Mouse (Mus musculus): ENCODE data around the gene Eya3.
"Not testable (repeated sequence)": the region's sequence is repeated elsewhere in the genome, so short reads cannot be mapped to it uniquely, and the experiment has no call there.

Gene Eya3

GRCm38 (mm10) chr4:132649271-132649999 is 10.6 kb downstream of the Eya3 start:
- DNase-seq, result no peak

- no peak for DNase-seq
These were observed 14.1 kb downstream of the Eya3 start for GRCm38 (mm10) chr4:132652842-132653241.

- no peak for DNase-seq
These were observed 15.0 kb downstream of the Eya3 start for GRCm38 (mm10) chr4:132653799-132654198.

GRCm38 (mm10) chr4:132655290-132655689 is 16.5 kb downstream of the Eya3 start:
- DNase-seq, result no peak

- no peak for DNase-seq
These were observed 20.3 kb downstream of the Eya3 start for GRCm38 (mm10) chr4:132659106-132659505.

GRCm38 (mm10) chr4:132672697-132673096 is 33.9 kb downstream of the Eya3 start:
- DNase-seq, result no peak

- DNase-seq, result peak; percentile 12
These were observed 38.2 kb downstream of the Eya3 start for GRCm38 (mm10) chr4:132676771-132677539.

- no peak for DNase-seq
These were observed 50.8 kb downstream of the Eya3 start for GRCm38 (mm10) chr4:132689634-132690033.

GRCm38 (mm10) chr4:132693366-132693765 is 54.6 kb downstream of the Eya3 start:
- DNase-seq, result no peak

GRCm38 (mm10) chr4:132702076-132702475 is 63.3 kb downstream of the Eya3 start:
- no peak for DNase-seq

GRCm38 (mm10) chr4:132706885-132707284 is 68.1 kb downstream of the Eya3 start:
- DNase-seq, result no peak

GRCm38 (mm10) chr4:132713181-132713580 is 74.4 kb downstream of the Eya3 start:
- DNase-seq, result no peak

- no peak for DNase-seq
These were observed 79.5 kb downstream of the Eya3 start for GRCm38 (mm10) chr4:132718251-132718650.

GRCm38 (mm10) chr4:132728233-132728632 is 89.4 kb downstream of the Eya3 start:
- DNase-seq, result no peak

GRCm38 (mm10) chr4:132731616-132732015 is 92.8 kb downstream of the Eya3 start:
- DNase-seq, result no peak

GRCm38 (mm10) chr4:132732148-132732684 is 93.4 kb downstream of the Eya3 start, which contains the start of gene Xkr8:
TSS of gene Xkr8 (minus strand) at chr4:132732546.
- peak; percentile 89 for DNase-seq

- DNase-seq, result no peak
These were observed 94.4 kb downstream of the Eya3 start for GRCm38 (mm10) chr4:132733071-132733770.

- DNase-seq, result no peak
These were observed 96.0 kb downstream of the Eya3 start for GRCm38 (mm10) chr4:132734766-132735165.

- DNase-seq, result no peak
These were observed 96.6 kb downstream of the Eya3 start for GRCm38 (mm10) chr4:132735389-132735788.

GRCm38 (mm10) chr4:132735894-132736293 is 97.1 kb downstream of the Eya3 start:
- no peak for DNase-seq

- not testable (repeated sequence) for DNase-seq
These were observed 98.4 kb downstream of the Eya3 start for GRCm38 (mm10) chr4:132737154-132737553.

- no peak for DNase-seq
These were observed 102.7 kb downstream of the Eya3 start for GRCm38 (mm10) chr4:132741491-132741890.

Data from thymus, postnatal 25 days (tissue).